Mouse (Mus musculus) olfactory bulb, adult 2 months (tissue): ENCODE measurements around the gene Rbm47.

Experiments
- CTCF ChIP-seq: fragments of 200-500 bp; IDR thresholded peaks from 2 replicates; pipeline ENCODE4 v1.5.1; 2012; ENCODE audit warnings: low read depth, mild to moderate bottlenecking, low read length, moderate library complexity; ENCODE audit not compliant: insufficient read depth
- POLR2A ChIP-seq: fragments of 200-500 bp; IDR thresholded peaks from 2 replicates; pipeline ENCODE4 v1.6.1; 2012; ENCODE audit warnings: mild to moderate bottlenecking, low read depth, low read length, moderate library complexity; ENCODE audit not compliant: insufficient read depth

GRCm38 (mm10) chr5:66219692-66220091 lies 46.8 kb upstream of the Rbm47 start:
- TF ChIP-seq CTCF (no peak), POLR2A (no peak)
